Mouse (Mus musculus): ENCODE measurements around the gene Slc4a10. TPM values are rescaled to one million over a fixed set of nuclear protein-coding genes. Genes with fewer than 3 reads are reported as not detected.

Gene Slc4a10
- polyA plus RNA-seq, 1 experiment from 2014 or later: 0.94 TPM

- H3K36me3 ChIP-seq (ENCODE audit: control insufficient read depth, insufficient read depth, low read length): no peaks in the 10 kb centered on the region
- H3K9ac ChIP-seq (ENCODE audit: low read depth, low read length): no peak overlapping the region
- 74% methylated on average over 6 of the region's 6 CpGs for WGBS
- no peak overlapping the region for H3K27ac ChIP-seq (ENCODE audit: low read length)
- no peaks in the 10 kb centered on the region for H3K4me1 ChIP-seq (ENCODE audit: control insufficient read depth, insufficient read depth, low read length)
- ATAC-seq: no peak
- H3K4me2 ChIP-seq (ENCODE audit: low read depth, low read length): no peak overlapping the region
- no peaks in the 10 kb centered on the region for H3K9me3 ChIP-seq (ENCODE audit: control insufficient read depth, low read length)
- H3K27me3 ChIP-seq (replicated peaks; ENCODE audit: control insufficient read depth, insufficient read depth, low read length): no peaks in the 10 kb centered on the region
- H3K4me3 ChIP-seq (ENCODE audit: low read length): no peak overlapping the region
Measured at GRCm38 (mm10) chr2:62355766-62356165, 309.5 kb downstream of the Slc4a10 start.

- ATAC-seq: no peak
- Histone ChIP-seq H3K27ac (ENCODE audit: low read length) (no peak overlapping the region), H3K4me3 (ENCODE audit: low read length) (no peak overlapping the region), H3K27me3 (replicated peaks; ENCODE audit: control insufficient read depth, insufficient read depth, low read length) (no peaks in the 10 kb centered on the region), H3K4me2 (ENCODE audit: low read depth, low read length) (no peak overlapping the region), H3K4me1 (ENCODE audit: control insufficient read depth, insufficient read depth, low read length) (no peaks in the 10 kb centered on the region), H3K9me3 (ENCODE audit: control insufficient read depth, low read length) (no peaks in the 10 kb centered on the region), H3K9ac (ENCODE audit: low read depth, low read length) (no peak overlapping the region), H3K36me3 (ENCODE audit: control insufficient read depth, insufficient read depth, low read length) (no peaks in the 10 kb centered on the region)
- 71% methylated on average over 14 of the region's 14 CpGs for whole genome bisulfite sequencing
Measured at GRCm38 (mm10) chr2:62356606-62357005, 310.3 kb downstream of the Slc4a10 start.

GRCm38 (mm10) chr2:62357259-62357658 lies 311.0 kb downstream of the Slc4a10 start:
- Histone ChIP-seq H3K4me3 (ENCODE audit: low read length) (no peak overlapping the region), H3K9me3 (ENCODE audit: control insufficient read depth, low read length) (no peaks in the 10 kb centered on the region), H3K4me2 (ENCODE audit: low read depth, low read length) (no peak overlapping the region), H3K27ac (ENCODE audit: low read length) (no peak overlapping the region), H3K36me3 (ENCODE audit: control insufficient read depth, insufficient read depth, low read length) (no peaks in the 10 kb centered on the region), H3K27me3 (replicated peaks; ENCODE audit: control insufficient read depth, insufficient read depth, low read length) (no peaks in the 10 kb centered on the region), H3K4me1 (ENCODE audit: control insufficient read depth, insufficient read depth, low read length) (no peaks in the 10 kb centered on the region), H3K9ac (ENCODE audit: low read depth, low read length) (no peak overlapping the region)
- 85% methylated on average over 7 of the region's 7 CpGs for WGBS
- ATAC-seq: no peak

GRCm38 (mm10) chr2:62360872-62361271 lies 314.6 kb downstream of the Slc4a10 start:
- Histone ChIP-seq H3K4me3 (ENCODE audit: low read length) (no peak overlapping the region), H3K27me3 (replicated peaks; ENCODE audit: control insufficient read depth, insufficient read depth, low read length) (no peaks in the 10 kb centered on the region), H3K9me3 (ENCODE audit: control insufficient read depth, low read length) (no peaks in the 10 kb centered on the region), H3K4me1 (ENCODE audit: control insufficient read depth, insufficient read depth, low read length) (no peaks in the 10 kb centered on the region), H3K4me2 (ENCODE audit: low read depth, low read length) (no peak overlapping the region), H3K27ac (ENCODE audit: low read length) (no peak overlapping the region), H3K36me3 (ENCODE audit: control insufficient read depth, insufficient read depth, low read length) (no peaks in the 10 kb centered on the region; the same call in 1 of the 2 replicates), H3K9ac (ENCODE audit: low read depth, low read length) (no peak overlapping the region)
- ATAC-seq: no peak
- WGBS: 85% methylated on average over 6 of the region's 6 CpGs

GRCm38 (mm10) chr2:62361514-62361913 lies 315.3 kb downstream of the Slc4a10 start:
- no peak overlapping the region for H3K4me2 ChIP-seq (ENCODE audit: low read depth, low read length)
- no peaks in the 10 kb centered on the region for H3K27me3 ChIP-seq (replicated peaks; ENCODE audit: control insufficient read depth, insufficient read depth, low read length)
- H3K9ac ChIP-seq (ENCODE audit: low read depth, low read length): no peak overlapping the region
- no peaks in the 10 kb centered on the region for H3K4me1 ChIP-seq (ENCODE audit: control insufficient read depth, insufficient read depth, low read length)
- no peaks in the 10 kb centered on the region for H3K9me3 ChIP-seq (ENCODE audit: control insufficient read depth, low read length)
- 85% methylated on average over 3 of the region's 3 CpGs for WGBS
- no peaks in the 10 kb centered on the region; the same call in 1 of the 2 replicates for H3K36me3 ChIP-seq (ENCODE audit: control insufficient read depth, insufficient read depth, low read length)
- ATAC-seq: no peak
- H3K27ac ChIP-seq (ENCODE audit: low read length): no peak overlapping the region
- no peak overlapping the region for H3K4me3 ChIP-seq (ENCODE audit: low read length)

- Histone ChIP-seq H3K27me3 (replicated peaks; ENCODE audit: control insufficient read depth, insufficient read depth, low read length) (no peaks in the 10 kb centered on the region), H3K4me2 (ENCODE audit: low read depth, low read length) (no peak overlapping the region), H3K9me3 (ENCODE audit: control insufficient read depth, low read length) (no peaks in the 10 kb centered on the region), H3K9ac (ENCODE audit: low read depth, low read length) (no peak overlapping the region), H3K27ac (ENCODE audit: low read length) (no peak overlapping the region), H3K4me1 (ENCODE audit: control insufficient read depth, insufficient read depth, low read length) (no peaks in the 10 kb centered on the region), H3K36me3 (ENCODE audit: control insufficient read depth, insufficient read depth, low read length) (no peaks in the 10 kb centered on the region; the same call in 1 of the 2 replicates), H3K4me3 (ENCODE audit: low read length) (no peak overlapping the region)
- ATAC-seq: no peak
- WGBS: 86% methylated on average over 9 of the region's 9 CpGs
Measured at GRCm38 (mm10) chr2:62362211-62362610, 315.9 kb downstream of the Slc4a10 start.

- Histone ChIP-seq H3K4me3 (ENCODE audit: low read length) (no peak overlapping the region), H3K27ac (ENCODE audit: low read length) (0 out of 2 replicates have a peak overlapping the region, but pooled peaks have one; percentile 15), H3K27me3 (replicated peaks; ENCODE audit: control insufficient read depth, insufficient read depth, low read length) (no peaks in the 10 kb centered on the region), H3K9me3 (ENCODE audit: control insufficient read depth, low read length) (no peaks in the 10 kb centered on the region), H3K9ac (ENCODE audit: low read depth, low read length) (no peak overlapping the region), H3K4me1 (ENCODE audit: control insufficient read depth, insufficient read depth, low read length) (no peaks in the 10 kb centered on the region), H3K36me3 (ENCODE audit: control insufficient read depth, insufficient read depth, low read length) (no peaks in the 10 kb centered on the region; the same call in 1 of the 2 replicates), H3K4me2 (ENCODE audit: low read depth, low read length) (no peak overlapping the region)
- 68% methylated on average over 4 of the region's 4 CpGs for WGBS
- ATAC-seq: peak; percentile 90
Measured at GRCm38 (mm10) chr2:62363606-62364005, 317.3 kb downstream of the Slc4a10 start.

- no peaks in the 10 kb centered on the region for H3K9me3 ChIP-seq (ENCODE audit: control insufficient read depth, low read length)
- no peak overlapping the region for H3K4me3 ChIP-seq (ENCODE audit: low read length)
- H3K27ac ChIP-seq (ENCODE audit: low read length): no peak overlapping the region
- 68% methylated on average over 5 of the region's 5 CpGs for WGBS
- ATAC-seq: peak; percentile 70
- no peak overlapping the region for H3K4me2 ChIP-seq (ENCODE audit: low read depth, low read length)
- H3K36me3 ChIP-seq (ENCODE audit: control insufficient read depth, insufficient read depth, low read length): no peaks in the 10 kb centered on the region
- no peak overlapping the region for H3K9ac ChIP-seq (ENCODE audit: low read depth, low read length)
- no peaks in the 10 kb centered on the region for H3K4me1 ChIP-seq (ENCODE audit: control insufficient read depth, insufficient read depth, low read length)
- H3K27me3 ChIP-seq (replicated peaks; ENCODE audit: control insufficient read depth, insufficient read depth, low read length): no peaks in the 10 kb centered on the region
Measured at GRCm38 (mm10) chr2:62368349-62369053, 322.2 kb downstream of the Slc4a10 start.

GRCm38 (mm10) chr2:62370048-62370447 lies 323.8 kb downstream of the Slc4a10 start:
- no peaks in the 10 kb centered on the region for H3K36me3 ChIP-seq (ENCODE audit: control insufficient read depth, insufficient read depth, low read length)
- H3K4me2 ChIP-seq (ENCODE audit: low read depth, low read length): no peak overlapping the region
- no peak overlapping the region for H3K27ac ChIP-seq (ENCODE audit: low read length)
- peak; percentile 76 for ATAC-seq
- H3K4me1 ChIP-seq (ENCODE audit: control insufficient read depth, insufficient read depth, low read length): no peaks in the 10 kb centered on the region
- H3K9me3 ChIP-seq (ENCODE audit: control insufficient read depth, low read length): no peaks in the 10 kb centered on the region
- H3K4me3 ChIP-seq (ENCODE audit: low read length): no peak overlapping the region
- WGBS: 58% methylated on average over 2 of the region's 2 CpGs
- no peaks in the 10 kb centered on the region for H3K27me3 ChIP-seq (replicated peaks; ENCODE audit: control insufficient read depth, insufficient read depth, low read length)
- H3K9ac ChIP-seq (ENCODE audit: low read depth, low read length): no peak overlapping the region

GRCm38 (mm10) chr2:62373692-62374091 lies 327.4 kb downstream of the Slc4a10 start:
- 81% methylated on average over 11 of the region's 11 CpGs for WGBS

More at GRCm38 (mm10) chr2:62373692-62374091, 327.4 kb downstream of the Slc4a10 start:
- no peak overlapping the region for H3K4me2 ChIP-seq (ENCODE audit: low read depth, low read length)
- no peaks in the 10 kb centered on the region for H3K27me3 ChIP-seq (replicated peaks; ENCODE audit: control insufficient read depth, insufficient read depth, low read length)
- H3K4me1 ChIP-seq (ENCODE audit: control insufficient read depth, insufficient read depth, low read length): no peaks in the 10 kb centered on the region
- H3K4me3 ChIP-seq (ENCODE audit: low read length): no peak overlapping the region
- no peak overlapping the region for H3K9ac ChIP-seq (ENCODE audit: low read depth, low read length)
- no peak for ATAC-seq
- no peaks in the 10 kb centered on the region for H3K9me3 ChIP-seq (ENCODE audit: control insufficient read depth, low read length)
- no peak overlapping the region for H3K27ac ChIP-seq (ENCODE audit: low read length)
- no peaks in the 10 kb centered on the region for H3K36me3 ChIP-seq (ENCODE audit: control insufficient read depth, insufficient read depth, low read length)
